Mouse (Mus musculus) limb, embryonic 14.5 days (tissue): ENCODE measurements around the gene Apoh. TPM values are rescaled to one million over a fixed set of nuclear protein-coding genes. Genes with fewer than 3 reads are reported as not detected.

Experiments
- ATAC-seq: fragments of 200-750 bp; cut with Nextera tagmentation; 2 replicates; pipeline ENCODE4 v1.8.0; 2017; ENCODE audit warnings: low read depth, moderate number of reproducible peaks, moderate TSS enrichment; ENCODE audit not compliant: low FRiP score
- DNase-seq: peaks from one replicate; pipeline ENCODE4 v3.0.0-alpha.2; 2015; ENCODE audit warnings: low spot score
- H3K27ac ChIP-seq: fragments of 300-500 bp; sonication (generic); replicated peaks from 2 replicates; pipeline ENCODE4 v1.5.1; 2014; ENCODE audit warnings: low read depth, mild to moderate bottlenecking, low read length, moderate library complexity, mixed read lengths
- H3K27me3 ChIP-seq: fragments of 300-500 bp; sonication (generic); 2 replicates; pipeline ENCODE4 v1.6.1; 2014; ENCODE audit warnings: low read length, mixed read lengths; ENCODE audit not compliant: control insufficient read depth, insufficient read depth
- H3K36me3 ChIP-seq: fragments of 300-500 bp; sonication (generic); 2 replicates; pipeline ENCODE4 v1.6.1; 2014; ENCODE audit warnings: mild to moderate bottlenecking, low read length, moderate library complexity, mixed read lengths; ENCODE audit not compliant: control insufficient read depth, insufficient read depth
- H3K4me1 ChIP-seq: fragments of 300-500 bp; sonication (generic); 2 replicates; pipeline ENCODE4 v1.6.1; 2014; ENCODE audit warnings: antibody characterized with exemption, low read length, mixed read lengths; ENCODE audit not compliant: control insufficient read depth, insufficient read depth
- H3K4me2 ChIP-seq: fragments of 300-500 bp; sonication (generic); replicated peaks from 2 replicates; pipeline ENCODE4 v1.6.1; 2014; ENCODE audit warnings: low read depth, mild to moderate bottlenecking, low read length, moderate library complexity; ENCODE audit not compliant: severe bottlenecking
- H3K4me3 ChIP-seq: fragments of 300-500 bp; sonication (generic); replicated peaks from 2 replicates; pipeline ENCODE4 v1.5.1; 2014; ENCODE audit warnings: low read length
- H3K9ac ChIP-seq: fragments of 300-500 bp; sonication (generic); 2 replicates; pipeline ENCODE4 v1.6.1; 2014; ENCODE audit warnings: mild to moderate bottlenecking, low read depth, low read length, moderate library complexity; ENCODE audit not compliant: severe bottlenecking
- H3K9me3 ChIP-seq: fragments of 300-500 bp; sonication (generic); 2 replicates; pipeline ENCODE4 v1.6.1; 2016; ENCODE audit warnings: low read length; ENCODE audit not compliant: control insufficient read depth
- POLR2A ChIP-seq: fragments of 200-500 bp; IDR thresholded peaks from 2 replicates; pipeline ENCODE4 v1.8.0; 2012; ENCODE audit warnings: inconsistent platforms, mild to moderate bottlenecking, moderate library complexity, borderline replicate concordance; ENCODE audit not compliant: insufficient read depth, insufficient read length; ENCODE audit errors: extremely low read depth
- WGBS: fragments of 180-500 bp; shearing (Covaris S2); extraction: QIAGEN DNeasy Blood & Tissue Kit; methylation state at CpG from one replicate; pipeline ENCODE4 v1.1.7; 2014; 5-methylcytosine and 5-hydroxymethylcytosine counted together
- polyA plus RNA-seq, 2 experiments: library from polyadenylated mRNA; depleted of rRNA in 1 of 2; stranded (reverse) in 1 of 2; unstranded in 1 of 2; fragments of >200 nt; fragmentation: Nextera tagmentation in 1 of 2; extraction: Ambion mirVana in 1 of 2; gene quantifications; 2 replicates each; pipeline versions ENCODE4 v1.2.1 to v1.2.3; 2012 to 2014

Apoh gene
- polyA plus RNA-seq, 2 experiments: 0.35 TPM; not detected in 1

DNA sequence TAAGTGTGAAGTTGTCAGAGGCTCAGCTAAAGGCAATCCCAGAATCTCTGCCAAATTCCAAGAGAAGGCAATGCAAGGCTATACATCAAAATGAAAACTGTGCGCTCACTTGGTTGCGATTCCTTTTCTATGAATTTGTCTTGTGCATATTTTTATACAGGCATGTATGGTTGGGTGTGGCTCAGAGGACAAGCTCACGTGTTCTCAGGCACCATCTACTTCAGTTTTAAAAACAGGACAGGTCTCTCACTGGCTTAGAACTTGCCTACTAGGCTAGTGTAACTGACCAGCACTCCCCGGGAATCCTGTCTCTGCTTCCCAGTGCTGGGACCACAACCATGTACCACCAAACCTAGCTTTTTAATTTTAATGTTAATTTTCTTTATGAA, 35.2 kb downstream of the Apoh start:
- Histone ChIP-seq H3K9ac (no peak overlapping the region), H3K4me2 (no peak overlapping the region), H3K4me1 (no peaks in the 10 kb centered on the region), H3K36me3 (no peaks in the 10 kb centered on the region), H3K4me3 (no peak overlapping the region), H3K27ac (no peak overlapping the region), H3K27me3 (no peaks in the 10 kb centered on the region), H3K9me3 (no peaks in the 10 kb centered on the region)
- DNase-seq: no peak
- 80% methylated on average over 4 of the region's 4 CpGs for WGBS
- TF ChIP-seq POLR2A: no peak
- no peak for ATAC-seq

DNA sequence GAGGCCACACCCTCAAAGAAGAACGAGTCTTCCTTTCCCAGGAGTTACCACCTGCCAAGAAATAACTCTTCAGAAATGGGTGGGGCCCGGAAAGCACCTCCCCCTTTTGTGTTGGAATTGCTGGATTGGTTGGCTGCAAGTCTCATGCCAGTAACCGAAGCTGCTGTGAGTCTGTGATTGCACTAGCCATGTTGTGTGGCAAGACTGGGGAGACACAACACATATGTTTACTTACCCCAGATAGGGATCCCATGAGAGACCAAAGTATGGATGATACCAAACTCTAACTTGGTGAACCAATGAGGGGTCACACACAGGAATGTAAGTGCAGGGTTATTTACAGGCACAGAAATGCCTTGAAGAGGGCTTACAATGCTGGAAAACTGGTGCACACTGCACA, 39.5 kb downstream of the Apoh start:
- no peak overlapping the region for H3K27ac ChIP-seq
- WGBS: 72% methylated on average over 3 of the region's 3 CpGs
- H3K27me3 ChIP-seq: no peaks in the 10 kb centered on the region
- TF ChIP-seq POLR2A: no peak
- DNase-seq (no peak), ATAC-seq (no peak)
- no peak overlapping the region for H3K9ac ChIP-seq
- H3K9me3 ChIP-seq: no peaks in the 10 kb centered on the region
- H3K4me3 ChIP-seq: no peak overlapping the region
- H3K4me1 ChIP-seq: no peaks in the 10 kb centered on the region
- no peak overlapping the region for H3K4me2 ChIP-seq
- H3K36me3 ChIP-seq: no peaks in the 10 kb centered on the region

DNA sequence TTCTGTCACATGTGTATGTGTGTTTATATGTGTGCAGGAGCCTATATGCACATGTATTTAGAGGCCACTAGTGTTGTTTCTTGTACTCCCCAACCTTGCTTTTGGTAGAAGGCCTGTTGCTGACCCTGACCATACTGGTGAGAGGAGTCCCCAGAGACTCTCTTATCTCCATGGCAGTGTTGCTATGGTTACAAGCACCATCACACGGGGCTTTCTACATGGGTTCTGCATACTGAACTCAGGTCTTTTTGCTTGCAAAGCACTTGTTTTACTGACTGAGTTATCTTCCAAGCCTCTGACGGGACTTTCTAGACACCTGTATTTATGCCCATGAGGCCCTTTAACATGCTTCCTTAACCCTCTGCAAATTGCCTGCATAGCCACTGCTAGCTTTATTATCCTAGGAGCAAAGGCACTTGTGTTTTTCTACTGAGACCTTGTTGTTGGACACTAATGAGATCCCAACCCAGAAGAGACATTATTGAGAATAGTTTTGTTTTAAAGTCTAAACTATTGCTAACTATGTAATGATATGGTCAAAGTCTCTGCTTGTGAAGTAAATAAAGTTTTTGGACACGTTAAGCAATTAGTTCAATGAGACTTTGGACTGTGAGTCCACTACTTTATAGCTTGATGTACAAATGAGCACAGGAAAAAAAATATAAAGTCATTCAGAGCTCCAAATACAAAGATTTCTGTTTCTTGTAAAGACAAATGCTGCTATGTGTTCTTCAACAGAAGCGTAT, 41.9 kb downstream of the Apoh start:
- Histone ChIP-seq H3K27me3 (no peaks in the 10 kb centered on the region), H3K36me3 (no peaks in the 10 kb centered on the region), H3K9ac (no peak overlapping the region), H3K9me3 (no peaks in the 10 kb centered on the region), H3K4me3 (no peak overlapping the region), H3K4me1 (no peaks in the 10 kb centered on the region), H3K27ac (no peak overlapping the region), H3K4me2 (no peak overlapping the region)
- WGBS: 65% methylated on average over 4 of the region's 4 CpGs
- ATAC-seq (no peak), DNase-seq (no peak)
- TF ChIP-seq POLR2A: no peak

DNA sequence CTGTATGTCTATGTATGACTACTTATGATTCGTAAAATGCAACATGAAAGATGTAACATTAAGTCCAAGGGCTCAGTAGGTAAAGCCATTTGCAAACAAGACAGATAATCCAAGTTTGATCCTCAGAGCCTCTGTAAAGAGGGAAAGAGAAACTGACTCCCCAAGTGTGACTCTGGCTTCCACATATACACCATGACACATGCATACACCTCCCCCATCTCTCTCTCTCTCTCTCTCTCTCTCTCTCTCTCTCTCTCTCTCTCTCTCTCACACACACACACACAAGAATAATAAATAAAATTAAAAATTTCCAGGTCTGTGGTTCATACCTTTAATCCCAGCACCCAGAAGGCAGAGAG, 42.5 kb downstream of the Apoh start:
- Histone ChIP-seq H3K9me3 (no peaks in the 10 kb centered on the region), H3K4me2 (no peak overlapping the region), H3K9ac (no peak overlapping the region), H3K36me3 (no peaks in the 10 kb centered on the region), H3K4me1 (no peaks in the 10 kb centered on the region), H3K4me3 (no peak overlapping the region), H3K27ac (no peak overlapping the region), H3K27me3 (no peaks in the 10 kb centered on the region)
- 93% methylated on average over 1 of the region's 1 CpGs for WGBS
- no peak for TF ChIP-seq POLR2A
- no peak for ATAC-seq
- no peak for DNase-seq

DNA sequence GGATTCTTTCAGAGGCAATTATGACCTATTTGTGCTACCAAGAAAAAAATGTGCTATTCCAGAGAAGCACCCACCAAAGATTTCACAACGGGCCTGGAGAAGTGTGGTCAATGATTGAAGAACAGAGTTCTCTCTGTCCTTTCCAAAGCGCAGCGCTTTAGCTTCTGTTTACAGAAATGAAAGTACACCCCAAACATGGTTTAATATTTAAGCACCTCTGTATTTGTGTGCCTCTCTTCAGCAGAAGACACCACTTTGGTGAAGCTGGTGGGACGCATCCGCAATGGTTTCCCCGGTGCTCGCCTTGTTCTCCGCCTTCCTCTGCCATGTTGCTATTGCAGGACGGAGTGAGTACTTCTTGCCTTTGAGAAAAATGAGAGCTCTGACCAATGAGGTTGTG, 51.9 kb downstream of the Apoh start:
- WGBS: 96% methylated on average over 9 of the region's 9 CpGs
- Histone ChIP-seq H3K9ac (no peak overlapping the region), H3K36me3 (no peaks in the 10 kb centered on the region), H3K27ac (no peak overlapping the region), H3K27me3 (no peaks in the 10 kb centered on the region), H3K4me1 (no peaks in the 10 kb centered on the region), H3K4me2 (no peak overlapping the region), H3K9me3 (no peaks in the 10 kb centered on the region), H3K4me3 (no peak overlapping the region)
- DNase-seq (no peak), ATAC-seq (no peak)
- TF ChIP-seq POLR2A: no peak

DNA sequence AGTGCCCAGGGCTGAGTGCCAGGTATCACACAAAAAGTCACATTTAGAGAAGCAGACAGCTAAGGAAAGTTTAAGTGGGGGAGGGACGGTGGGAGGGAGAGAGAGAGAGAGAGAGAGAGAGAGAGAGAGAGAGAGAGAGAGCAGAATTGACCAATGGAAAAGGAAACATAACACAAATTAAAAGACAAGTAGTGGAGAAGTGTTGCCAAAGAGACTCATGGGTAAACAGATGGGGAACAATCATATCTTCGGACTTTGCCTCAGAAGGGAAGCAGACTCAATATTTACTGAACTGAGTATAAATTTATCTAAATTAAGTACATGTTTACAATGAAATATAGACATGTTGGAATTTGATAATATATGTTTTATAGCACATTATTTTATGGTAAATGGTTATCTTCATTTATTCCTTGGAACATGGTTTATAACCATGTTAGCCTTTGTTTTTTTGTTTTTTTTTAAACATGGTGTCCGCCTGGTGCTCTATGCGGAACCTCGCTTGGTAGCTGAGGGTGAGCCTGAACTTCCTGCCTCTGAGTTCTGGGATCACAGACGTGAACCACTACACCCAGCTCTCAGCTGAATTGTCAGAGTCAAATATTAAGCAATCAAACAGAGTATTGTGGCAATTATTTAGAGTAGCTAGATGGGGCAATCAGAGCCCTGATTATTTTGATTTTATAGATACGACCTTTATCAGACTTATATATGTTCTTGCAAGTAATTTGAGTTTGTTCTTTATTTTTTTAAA, 53.1 kb downstream of the Apoh start:
- ATAC-seq (no peak), DNase-seq (no peak)
- no peaks in the 10 kb centered on the region for H3K9me3 ChIP-seq
- no peak overlapping the region for H3K9ac ChIP-seq
- H3K27ac ChIP-seq: no peak overlapping the region
- no peak for TF ChIP-seq POLR2A
- WGBS: 85% methylated on average over 7 of the region's 7 CpGs
- H3K4me1 ChIP-seq: no peaks in the 10 kb centered on the region
- H3K27me3 ChIP-seq: no peaks in the 10 kb centered on the region
- no peaks in the 10 kb centered on the region for H3K36me3 ChIP-seq
- H3K4me3 ChIP-seq: no peak overlapping the region
- no peak overlapping the region for H3K4me2 ChIP-seq
